Mouse (Mus musculus): ENCODE results near the gene D630003M21Rik.

GRCm38 (mm10) chr2:158222664-158223063 is 6.4 kb downstream of the D630003M21Rik start:
- TF ChIP-seq TAL1 (conservative IDR thresholded peaks at IDR 0.05; ENCODE audit: low read depth, low read length) (no peak), CTCF (IDR thresholded peaks at IDR 0.05; ENCODE audit: low read depth, low read length) (no peak), POLR2AphosphoS5 (IDR thresholded peaks at IDR 0.05; ENCODE audit: insufficient replicate concordance, low read depth, low read length) (no peak), GATA1 (IDR thresholded peaks at IDR 0.05; ENCODE audit: borderline replicate concordance, low read length) (no peak)

Data from G1E (cell line).